Mouse (Mus musculus) G1E (cell line): ENCODE results near the gene Actn4. TPM values are rescaled to one million over a fixed set of nuclear protein-coding genes. Genes with fewer than 3 reads are reported as not detected.
"Not testable (repeated sequence)": the region's sequence is repeated elsewhere in the genome, so short reads cannot be mapped to it uniquely, and the experiment has no call there.

Source experiments
- ATAC-seq: 2 replicates; pipeline ENCODE4 v1.8.0; 2016; ENCODE audit warnings: mild to moderate bottlenecking; ENCODE audit not compliant: insufficient number of reproducible peaks, poor library complexity, low FRiP score, severe bottlenecking; ENCODE audit errors: extremely low read depth
- DNase-seq: peaks from one replicate; pipeline ENCODE4 v3.0.0; 2012; ENCODE audit warnings: low spot score
- H3K27me3 ChIP-seq: 2 replicates; pipeline ENCODE4 v1.6.1; 2012; ENCODE audit warnings: mild to moderate bottlenecking, low read length, inconsistent platforms; ENCODE audit not compliant: insufficient read depth
- H3K36me3 ChIP-seq: replicated peaks from 2 replicates; pipeline ENCODE3; 2012; ENCODE audit warnings: mild to moderate bottlenecking, inconsistent platforms
- H3K4me1 ChIP-seq: 2 replicates; pipeline ENCODE4 v1.6.1; 2012; ENCODE audit warnings: low read depth, low read length, inconsistent platforms, mixed read lengths; ENCODE audit not compliant: insufficient read depth
- H3K4me3 ChIP-seq: 2 replicates; pipeline ENCODE4 v1.5.1; 2012; ENCODE audit warnings: low read depth, mild to moderate bottlenecking, inconsistent platforms, low read length, moderate library complexity, mixed read lengths
- H3K9me3 ChIP-seq: replicated peaks from 2 replicates; pipeline ENCODE4 v1.6.1; 2012; ENCODE audit warnings: inconsistent platforms
- CTCF ChIP-seq: IDR thresholded peaks from 2 replicates; pipeline ENCODE4 v1.5.1; 2012; ENCODE audit warnings: low read depth, low read length, inconsistent platforms, mixed read lengths
- GATA1 ChIP-seq: IDR thresholded peaks from 2 replicates; pipeline ENCODE4 v1.6.1; 2012; ENCODE audit warnings: borderline replicate concordance, low read length, inconsistent platforms, mixed read lengths
- GATA2 ChIP-seq: IDR thresholded peaks from 2 replicates; pipeline ENCODE4 v1.6.1; 2012; ENCODE audit warnings: low read depth, low read length, inconsistent platforms, borderline replicate concordance
- POLR2AphosphoS5 ChIP-seq: IDR thresholded peaks from 2 replicates; pipeline ENCODE4 v1.6.1; 2012; ENCODE audit warnings: low read depth, low read length, inconsistent platforms; ENCODE audit not compliant: insufficient replicate concordance
- TAL1 ChIP-seq: conservative IDR thresholded peaks from 2 replicates; pipeline ENCODE4 v1.6.1; 2012; ENCODE audit warnings: low read depth, low read length, inconsistent platforms, mixed read lengths
- polyA plus RNA-seq: library from polyadenylated mRNA; stranded (reverse); fragments of >175 nt; gene quantifications from 2 replicates; pipeline ENCODE4 v1.2.3, GENCODE M21; 2012
- total RNA-seq, 2 experiments: library from RNA; stranded (forward) in 1 of 2; stranded (reverse) in 1 of 2; fragments of 200-1000 nt in 1 of 2; fragments of >200 nt in 1 of 2; fragmentation: Nextera tagmentation in 1 of 2; gene quantifications; 2 replicates each; pipeline ENCODE4 v1.2.3; 2014 to 2017

Actn4 gene
- total and polyA plus RNA-seq, 3 experiments, result 28.1 to 260 (median 121) TPM

DNA sequence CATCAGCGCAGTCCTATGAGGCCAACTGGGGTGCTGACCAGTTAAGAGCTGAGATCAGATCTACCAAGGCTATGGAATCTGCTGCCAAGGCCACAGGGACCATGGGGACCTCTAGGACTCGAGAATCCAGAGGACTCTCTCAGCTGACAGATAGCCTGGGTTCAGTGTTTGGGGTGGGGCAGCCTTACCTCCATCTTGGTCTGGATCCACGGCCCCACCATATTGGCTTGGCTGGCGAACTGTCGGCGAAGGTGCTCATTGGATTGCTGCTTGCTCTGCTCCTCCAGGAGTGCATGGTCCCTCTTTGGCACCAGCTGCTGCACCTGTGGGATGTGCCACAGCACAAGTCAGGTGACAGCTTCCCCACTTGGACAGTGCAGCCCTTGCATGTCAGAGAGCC, 64.5 kb downstream of the Actn4 start:
- no peaks in the 10 kb centered on the region for H3K9me3 ChIP-seq
- TF ChIP-seq GATA2 (no peak), GATA1 (no peak), CTCF (no peak), TAL1 (no peak), POLR2AphosphoS5 (no peak)

DNA sequence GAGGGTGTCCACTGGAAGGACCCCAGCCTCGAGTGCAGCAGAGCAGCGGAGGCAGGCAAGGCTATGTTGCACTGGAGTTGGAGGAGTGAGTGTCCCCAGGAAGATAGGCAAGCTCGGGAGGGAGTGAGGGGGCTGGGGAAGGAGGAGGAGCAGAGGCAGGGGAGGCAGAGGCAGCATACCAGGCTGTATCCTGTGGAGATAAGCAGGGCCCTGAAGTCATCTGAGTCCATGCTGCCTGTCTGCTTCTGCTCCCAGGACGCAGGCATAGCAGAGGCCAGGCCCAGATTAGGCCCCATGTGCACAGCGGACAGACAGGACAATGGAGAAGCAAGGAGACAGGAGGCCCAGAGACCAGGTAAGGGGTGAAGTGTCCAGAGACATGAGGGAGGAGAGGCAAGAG, 67.2 kb downstream of the Actn4 start:
- Histone ChIP-seq H3K4me1 (peaks cover 10% of the 10 kb centered on the region; the same call in 1 of the 2 replicates), H3K27me3 (no peaks in the 10 kb centered on the region), H3K36me3 (peaks cover 98% of the 10 kb centered on the region), H3K4me3 (no peak overlapping the region), H3K9me3 (no peaks in the 10 kb centered on the region)
- ATAC-seq, result no peak
- no peak for TF ChIP-seq POLR2AphosphoS5
- no peak for TF ChIP-seq GATA2
- no peak for TF ChIP-seq CTCF
- TF ChIP-seq GATA1, result no peak
- no peak for TF ChIP-seq TAL1
- DNase-seq, result no peak

More for the DNA sequence above, 64.5 kb downstream of the Actn4 start:
- ATAC-seq, result no peak
- Histone ChIP-seq H3K4me3 (no peak overlapping the region), H3K27me3 (no peaks in the 10 kb centered on the region), H3K4me1 (peaks cover 5% of the 10 kb centered on the region; the same call in 1 of the 2 replicates), H3K36me3 (peaks cover 98% of the 10 kb centered on the region)
- no peak for DNase-seq

GRCm38 (mm10) chr7:28893643-28894265, 68.4 kb downstream of the Actn4 start:
- no peaks in the 10 kb centered on the region for H3K9me3 ChIP-seq
- TF ChIP-seq GATA1, result no peak
- no peak for TF ChIP-seq POLR2AphosphoS5
- TF ChIP-seq CTCF, result no peak
- no peak for TF ChIP-seq TAL1
- TF ChIP-seq GATA2, result no peak
- no peak overlapping the region for H3K4me3 ChIP-seq
- peak; percentile 46 for DNase-seq
- peaks cover 90% of the 10 kb centered on the region for H3K36me3 ChIP-seq
- no peak for ATAC-seq
- H3K4me1 ChIP-seq, result peaks cover 10% of the 10 kb centered on the region; the same call in 1 of the 2 replicates
- no peaks in the 10 kb centered on the region for H3K27me3 ChIP-seq

DNA sequence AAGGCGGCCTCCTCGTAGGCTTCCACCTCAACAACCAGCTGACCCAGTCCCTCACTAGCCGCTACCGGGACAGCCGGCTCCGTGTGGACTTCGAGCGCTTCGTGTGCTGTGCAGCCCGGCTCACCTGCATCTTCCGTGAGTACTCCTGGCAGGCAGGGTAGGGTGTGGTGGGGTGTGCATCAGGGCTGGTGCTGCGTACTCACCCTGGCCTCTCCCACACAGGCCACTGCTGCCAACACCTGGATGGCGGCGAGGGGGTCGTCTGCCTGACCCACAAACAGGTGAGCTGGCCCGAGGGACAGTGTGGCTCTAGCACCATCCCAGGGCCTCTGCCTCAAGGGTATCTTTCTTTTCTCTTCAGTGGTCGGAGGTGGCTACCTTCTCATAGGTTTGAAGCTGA, 69.5 kb downstream of the Actn4 start:
- Histone ChIP-seq H3K36me3 (peaks cover 78% of the 10 kb centered on the region), H3K27me3 (0 out of 2 replicates have a peak, but pooled peaks cover 2% of the 10 kb centered on the region), H3K9me3 (no peaks in the 10 kb centered on the region), H3K4me1 (peaks cover 10% of the 10 kb centered on the region; the same call in 1 of the 2 replicates), H3K4me3 (no peak overlapping the region)
- TF ChIP-seq GATA2 (no peak), TAL1 (no peak), GATA1 (no peak), CTCF (no peak), POLR2AphosphoS5 (no peak)
- ATAC-seq, result no peak
- DNase-seq, result no peak

DNA sequence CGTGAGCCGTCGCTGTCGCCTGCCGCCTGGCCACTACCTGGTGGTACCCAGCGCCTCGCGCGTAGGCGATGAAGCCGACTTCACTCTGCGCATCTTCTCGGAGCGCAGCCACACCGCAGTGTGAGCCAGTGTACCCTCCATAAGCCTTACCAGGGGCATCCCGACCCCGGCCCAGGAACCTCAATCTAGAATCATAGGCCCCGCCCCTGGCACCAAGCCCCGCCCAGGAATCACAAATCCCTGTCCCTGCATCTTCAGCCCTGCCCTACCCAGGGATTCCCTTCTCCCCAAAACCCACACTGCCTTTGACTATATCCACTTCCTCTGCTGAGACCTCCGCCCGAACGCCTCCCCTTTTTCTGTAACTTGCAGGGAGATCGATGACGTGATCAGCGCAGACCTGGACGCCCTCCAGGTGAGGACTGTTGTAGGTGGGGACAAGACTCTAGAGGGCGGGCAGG, 73.4 kb downstream of the Actn4 start:
- DNase-seq, result no peak
- peaks cover 40% of the 10 kb centered on the region for H3K36me3 ChIP-seq
- no peak for ATAC-seq
- no peak overlapping the region for H3K4me3 ChIP-seq
- 0 out of 2 replicates have a peak, but pooled peaks cover 5% of the 10 kb centered on the region for H3K4me1 ChIP-seq
- TF ChIP-seq POLR2AphosphoS5 (no peak), TAL1 (no peak), GATA2 (no peak), CTCF (no peak), GATA1 (no peak)
- H3K9me3 ChIP-seq, result no peaks in the 10 kb centered on the region
- H3K27me3 ChIP-seq, result peaks cover 6% of the 10 kb centered on the region; the same call in 1 of the 2 replicates

DNA sequence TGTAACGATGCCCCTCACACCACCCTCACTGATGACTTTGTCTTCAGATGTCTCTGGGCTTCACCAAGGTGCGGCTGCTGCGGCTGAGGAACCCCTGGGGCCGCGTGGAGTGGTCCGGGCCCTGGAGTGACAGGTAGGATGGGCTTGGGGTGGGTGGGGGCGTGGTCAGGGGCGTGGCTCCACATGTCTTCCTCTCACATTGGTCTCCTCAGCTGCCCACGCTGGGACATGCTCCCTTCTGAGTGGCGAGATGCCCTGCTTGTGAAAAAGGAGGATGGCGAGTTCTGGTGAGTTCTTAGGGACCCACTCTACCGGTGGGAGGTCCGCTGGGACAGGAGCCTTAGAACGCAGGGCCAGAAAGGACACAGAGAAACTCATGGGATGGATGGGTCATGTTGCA, 75.7 kb downstream of the Actn4 start:
- DNase-seq (no peak), ATAC-seq (no peak)
- Histone ChIP-seq H3K4me1 (no peaks in the 10 kb centered on the region), H3K27me3 (peaks cover 8% of the 10 kb centered on the region; the same call in 1 of the 2 replicates), H3K9me3 (no peaks in the 10 kb centered on the region), H3K4me3 (no peak overlapping the region), H3K36me3 (peaks cover 19% of the 10 kb centered on the region)
- no peak for TF ChIP-seq GATA1
- no peak for TF ChIP-seq GATA2
- TF ChIP-seq TAL1, result no peak
- no peak for TF ChIP-seq POLR2AphosphoS5
- no peak for TF ChIP-seq CTCF

DNA sequence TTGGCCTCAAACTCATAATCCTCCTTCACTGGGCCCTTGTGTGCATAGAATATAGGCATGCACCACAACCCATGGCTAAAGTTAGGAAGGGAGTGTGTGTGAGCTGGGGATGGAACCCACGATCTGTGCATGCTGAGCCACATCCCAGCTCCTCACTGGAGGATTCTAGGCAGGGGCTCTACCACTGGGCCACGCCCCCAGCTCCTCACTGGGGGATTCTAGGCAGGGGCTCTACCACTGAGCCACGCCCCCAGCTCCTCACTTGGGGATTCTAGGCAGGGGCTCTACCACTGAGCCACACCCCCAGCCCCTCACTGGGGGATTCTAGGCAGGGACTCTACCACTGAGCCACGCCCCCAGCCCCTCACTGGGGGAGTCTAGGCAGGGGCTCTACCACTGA, 78.4 kb downstream of the Actn4 start:
- DNase-seq, H3K9me3 ChIP-seq, ATAC-seq: not testable (repeated sequence)

More for the DNA sequence above, 78.4 kb downstream of the Actn4 start:
- not testable (repeated sequence) for H3K36me3 ChIP-seq, H3K4me1 ChIP-seq, H3K4me3 ChIP-seq
- peaks cover 12% of the 10 kb centered on the region; the same call in 1 of the 2 replicates for H3K27me3 ChIP-seq
